Comparison of ENCODE assay signal across 13 mouse cellular contexts in the genomic region with DNA sequence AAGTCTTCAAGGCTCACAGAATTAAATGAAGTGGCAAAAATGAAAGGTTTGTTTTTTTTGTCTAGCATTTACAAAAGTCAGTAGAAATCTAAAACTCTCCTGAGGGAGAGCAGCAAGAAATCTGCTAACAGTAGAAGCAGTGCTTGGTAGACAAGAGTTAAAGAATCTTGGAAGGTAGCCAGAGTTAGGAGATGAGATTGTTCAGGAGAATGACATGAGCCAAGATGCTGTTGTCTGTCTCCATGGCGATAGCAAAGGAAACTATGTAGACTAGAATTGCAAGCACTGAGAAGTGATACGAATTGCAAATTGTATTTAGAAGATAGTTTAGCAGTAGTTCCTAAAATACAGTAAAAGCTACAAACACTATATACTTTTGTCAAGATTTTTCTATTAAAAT. TPM values are rescaled to one million over a fixed set of nuclear protein-coding genes. Genes with fewer than 3 reads are reported as not detected.
A peak's percentile ranks its signal among the peaks of the same experiment; 100 is the strongest.
DNase-seq lines count a peak whose midpoint lies in the region; ATAC-seq and TF ChIP-seq lines count a peak whose summit lies in the region.
"Had no signal": no experiment of that assay in that cellular context is flagged by ENCODE, and none has a peak within 500 bp of the region (broad histone marks: within the 10 kb centered on the region; RNA-seq: fewer than 3 reads in every experiment).

No protein-coding gene starts in this region.

- H3K9me3 ChIP-seq in heart, embryonic 14.5 days (ENCODE audit: control insufficient read depth, low read length) = no peaks in the 10 kb centered on the region
- H3K9me3 ChIP-seq in heart, embryonic 12.5 days (replicated peaks) = no peaks in the 10 kb centered on the region
- H3K9me3 ChIP-seq in liver, embryonic 11.5 days (ENCODE audit: control insufficient read depth, low read length) = no peaks in the 10 kb centered on the region
- H3K9me3 ChIP-seq in lung, postnatal 0 days (ENCODE audit: low read length) = no peaks in the 10 kb centered on the region
- H3K9me3 ChIP-seq: stomach, embryonic 15.5 days had no signal

- no peak overlapping the region for H3K27ac ChIP-seq in heart, embryonic 14.5 days (replicated peaks in 1 of 2; ENCODE audit: control insufficient read depth in 1 of 2, insufficient read depth in 1 of 2, low read depth in 2 of 2, low read length in 2 of 2)
- H3K27ac ChIP-seq in heart, embryonic 12.5 days (ENCODE audit: poor library complexity, severe bottlenecking) = no peak overlapping the region
- no peak overlapping the region for H3K27ac ChIP-seq in liver, adult 2 months (replicated peaks; ENCODE audit: insufficient read depth, low read depth, low read length)
- H3K27ac ChIP-seq in liver, embryonic 11.5 days (ENCODE audit: low read depth, low read length) = no peak overlapping the region
- no peak overlapping the region for H3K27ac ChIP-seq in lung, postnatal 0 days (ENCODE audit: low read length)
- H3K27ac ChIP-seq: stomach, embryonic 15.5 days had no signal

- TF ChIP-seq POLR2A in liver, adult 2 months (IDR thresholded peaks at IDR 0.05; ENCODE audit: extremely low read depth, insufficient read depth, low read length) = no peak

- 2% methylated on average over 2 of the region's 2 CpGs for WGBS in heart, embryonic 14.5 days
- WGBS in heart, embryonic 12.5 days = 22% methylated on average over 2 of the region's 2 CpGs
- 5% methylated on average over 2 of the region's 2 CpGs for WGBS in liver, adult 2 months
- 82% methylated on average over 2 of the region's 2 CpGs for WGBS in liver, embryonic 11.5 days
- 3% methylated on average over 2 of the region's 2 CpGs for WGBS in lung, postnatal 0 days

- ATAC-seq in heart, embryonic 14.5 days (ENCODE audit: insufficient number of reproducible peaks, insufficient read depth, low FRiP score, low read depth) = no peak
- ATAC-seq in heart, embryonic 12.5 days (ENCODE audit: insufficient number of reproducible peaks, low FRiP score) = no peak
- no peak for ATAC-seq in liver, embryonic 11.5 days (replicated peaks; ENCODE audit: low FRiP score)
- no peak for ATAC-seq in lung, postnatal 0 days

- H3K79me2 ChIP-seq in liver, adult 2 months (ENCODE audit: control insufficient read depth, insufficient read depth, low read length) = peaks cover 10% of the 10 kb centered on the region; the same call in 1 of the 2 replicates

- no peaks in the 10 kb centered on the region for H3K27me3 ChIP-seq in heart, embryonic 14.5 days (ENCODE audit: control insufficient read depth, insufficient read depth, low read length)
- no peaks in the 10 kb centered on the region for H3K27me3 ChIP-seq in heart, embryonic 12.5 days (replicated peaks)
- no peaks in the 10 kb centered on the region for H3K27me3 ChIP-seq in liver, adult 2 months (ENCODE audit: control insufficient read depth, insufficient read depth, low read length)
- no peaks in the 10 kb centered on the region for H3K27me3 ChIP-seq in liver, embryonic 11.5 days (replicated peaks; ENCODE audit: control insufficient read depth, insufficient read depth, low read length)
- no peaks in the 10 kb centered on the region for H3K27me3 ChIP-seq in lung, postnatal 0 days (replicated peaks; ENCODE audit: insufficient read depth, low read length)
- H3K27me3 ChIP-seq: stomach, embryonic 15.5 days had no signal

- H3K9ac ChIP-seq in heart, embryonic 14.5 days (ENCODE audit: low read length) = peak overlapping the region; percentile 16; the same call in 1 of the 2 replicates
- H3K9ac ChIP-seq in heart, embryonic 12.5 days = no peak overlapping the region
- H3K9ac ChIP-seq in liver, adult 2 months (ENCODE audit: low read depth, low read length) = no peak overlapping the region
- no peak overlapping the region for H3K9ac ChIP-seq in liver, embryonic 11.5 days (ENCODE audit: low read depth, low read length)
- H3K9ac ChIP-seq in lung, postnatal 0 days (replicated peaks; ENCODE audit: low read depth) = no peak overlapping the region
- H3K9ac ChIP-seq: stomach, embryonic 15.5 days had no signal

- no peak for TF ChIP-seq CTCF in liver, adult 2 months (IDR thresholded peaks at IDR 0.05; ENCODE audit: low read depth, low read length)
- no peak for TF ChIP-seq CTCF in lung, postnatal 0 days (IDR thresholded peaks at IDR 0.05)

- H3K4me1 ChIP-seq in heart, embryonic 14.5 days (ENCODE audit: control insufficient read depth in 2 of 2, insufficient read depth in 2 of 2, low read length in 2 of 2) = peaks cover 0 to 26% of the 10 kb centered on the region in 2 experiments
- H3K4me1 ChIP-seq in heart, embryonic 12.5 days (replicated peaks) = peaks cover 23% of the 10 kb centered on the region
- peaks cover 3% of the 10 kb centered on the region for H3K4me1 ChIP-seq in liver, adult 2 months (ENCODE audit: control insufficient read depth, insufficient read depth, low read length)
- peaks cover 15% of the 10 kb centered on the region for H3K4me1 ChIP-seq in liver, embryonic 11.5 days (replicated peaks; ENCODE audit: control insufficient read depth, insufficient read depth, low read length)
- H3K4me1 ChIP-seq in lung, postnatal 0 days (ENCODE audit: insufficient read depth, low read depth, low read length) = peaks cover 4% of the 10 kb centered on the region; the same call in 1 of the 2 replicates

- DNase-seq in adrenal gland, adult 2 months = peak; percentile 9
- DNase-seq in adrenal gland, postnatal 10 days = no peak
- DNase-seq in liver, adult 2 months (ENCODE audit: extremely low read depth, low read depth, low spot score) = peak; percentile 82
- DNase-seq in liver, embryonic 11.5 days (ENCODE audit: low spot score) = no peak
- DNase-seq in lung, postnatal 0 days (ENCODE audit: low spot score) = peak; percentile 94
- DNase-seq in cerebellum, postnatal 36 days = no peak

- no peak overlapping the region for H3K4me3 ChIP-seq in heart, embryonic 14.5 days (ENCODE audit: control insufficient read depth in 1 of 2, insufficient read depth in 1 of 2, low read depth in 1 of 2, low read length in 2 of 2)
- no peak overlapping the region for H3K4me3 ChIP-seq in heart, embryonic 12.5 days
- no peak overlapping the region for H3K4me3 ChIP-seq in liver, adult 2 months (ENCODE audit: insufficient read depth, low read depth, low read length)
- H3K4me3 ChIP-seq in liver, embryonic 11.5 days (ENCODE audit: low read depth, low read length) = no peak overlapping the region
- H3K4me3 ChIP-seq in lung, postnatal 0 days (ENCODE audit: low read depth, low read length) = no peak overlapping the region
- H3K4me3 ChIP-seq: stomach, embryonic 15.5 days had no signal

- peak overlapping the region; percentile 29; the same call in 1 of the 2 replicates for H3K4me2 ChIP-seq in heart, embryonic 14.5 days (ENCODE audit: low read length)
- H3K4me2 ChIP-seq in heart, embryonic 12.5 days = no peak overlapping the region
- no peak overlapping the region for H3K4me2 ChIP-seq in liver, embryonic 11.5 days
- no peak overlapping the region for H3K4me2 ChIP-seq in lung, postnatal 0 days (replicated peaks; ENCODE audit: low read depth, low read length)
- H3K4me2 ChIP-seq: stomach, embryonic 15.5 days had no signal

- H3K36me3 ChIP-seq in heart, embryonic 14.5 days (ENCODE audit: control insufficient read depth, insufficient read depth, low read length) = peaks cover 47% of the 10 kb centered on the region
- peaks cover 26% of the 10 kb centered on the region for H3K36me3 ChIP-seq in heart, embryonic 12.5 days
- peaks cover 19% of the 10 kb centered on the region for H3K36me3 ChIP-seq in liver, adult 2 months (ENCODE audit: control insufficient read depth, insufficient read depth, low read length)
- H3K36me3 ChIP-seq in liver, embryonic 11.5 days (ENCODE audit: control insufficient read depth, insufficient read depth, low read length) = no peaks in the 10 kb centered on the region; the same call in 1 of the 2 replicates
- H3K36me3 ChIP-seq in lung, postnatal 0 days (ENCODE audit: insufficient read depth, low read length) = 0 out of 2 replicates have a peak, but pooled peaks cover 3% of the 10 kb centered on the region

- TF ChIP-seq EP300 in lung, postnatal 0 days (IDR thresholded peaks at IDR 0.05) = no peak

RNA-seq across cellular contexts. Expression of a gene that starts 3.6 kb away (rescaled TPM):
- 10 to 100 TPM; 24.2 to 35.3 TPM for total RNA-seq in adrenal gland, adult 2 months (2021)
- polyA plus RNA-seq in adrenal gland, adult 2 months (2012; rRNA removed) = 13.5 and 15.7 TPM in 2 replicates
- 10 to 100 TPM; 30.5 to 34.7 TPM for total RNA-seq in adrenal gland, postnatal 10 days (2021)
- 19.0 and 21.2 TPM in 2 replicates for polyA plus RNA-seq in heart, embryonic 14.5 days (2014; fragmentation: Nextera tagmentation; extraction: Ambion mirVana)
- polyA plus RNA-seq in heart, embryonic 12.5 days (2016; fragmentation: Nextera tagmentation; extraction: Ambion mirVana) = 21.3 and 22.2 TPM in 2 replicates
- total RNA-seq in liver, adult 2 months (2014; rRNA removed) = 2.8 and 4.4 TPM in 2 replicates
- 7.9 and 8.1 TPM in 2 replicates for polyA plus RNA-seq in liver, adult 2 months (2012; rRNA removed)
- 21.7 and 24.3 TPM in 2 replicates for polyA plus RNA-seq in liver, embryonic 11.5 days (2014; fragmentation: Nextera tagmentation; extraction: Ambion mirVana)
- 9.2 and 9.4 TPM in 2 replicates for polyA plus RNA-seq in lung, postnatal 0 days (2015; fragmentation: Nextera tagmentation; extraction: Ambion mirVana)

RNA-seq across cellular contexts. Expression of a gene that starts 29.4 kb away (rescaled TPM):
- not detected for total RNA-seq in adrenal gland, adult 2 months (2021)
- polyA plus RNA-seq in adrenal gland, adult 2 months (2012; rRNA removed) = not detected in 2 replicates
- total RNA-seq in adrenal gland, postnatal 10 days (2021) = not detected
- polyA plus RNA-seq in heart, embryonic 14.5 days (2014; fragmentation: Nextera tagmentation; extraction: Ambion mirVana) = 0.07 and 0.27 TPM in 2 replicates
- not detected in 2 replicates for polyA plus RNA-seq in heart, embryonic 12.5 days (2016; fragmentation: Nextera tagmentation; extraction: Ambion mirVana)
- not detected in 2 replicates for total RNA-seq in liver, adult 2 months (2014; rRNA removed)
- polyA plus RNA-seq in liver, adult 2 months (2012; rRNA removed) = not detected in 2 replicates
- 0.14 TPM in 1 of 2 replicates, not detected in the other for polyA plus RNA-seq in liver, embryonic 11.5 days (2014; fragmentation: Nextera tagmentation; extraction: Ambion mirVana)
- polyA plus RNA-seq in lung, postnatal 0 days (2015; fragmentation: Nextera tagmentation; extraction: Ambion mirVana) = 0.12 and 0.15 TPM in 2 replicates
- total RNA-seq: left cerebral cortex, adult 18-20 months; monocyte, adult 5-6 weeks had no signal
- polyA plus RNA-seq: cortical plate, adult 2 months; liver, embryonic 16.5 days had no signal

RNA-seq across cellular contexts. Expression of a gene that starts 40.9 kb away (rescaled TPM):
- not detected for total RNA-seq in adrenal gland, adult 2 months (2021)
- not detected in 2 replicates for polyA plus RNA-seq in adrenal gland, adult 2 months (2012; rRNA removed)
- not detected for total RNA-seq in adrenal gland, postnatal 10 days (2021)
- polyA plus RNA-seq in heart, embryonic 14.5 days (2014; fragmentation: Nextera tagmentation; extraction: Ambion mirVana) = not detected in 2 replicates
- not detected in 2 replicates for polyA plus RNA-seq in heart, embryonic 12.5 days (2016; fragmentation: Nextera tagmentation; extraction: Ambion mirVana)
- not detected in 2 replicates for total RNA-seq in liver, adult 2 months (2014; rRNA removed)
- polyA plus RNA-seq in liver, adult 2 months (2012; rRNA removed) = not detected in 2 replicates
- not detected in 2 replicates for polyA plus RNA-seq in liver, embryonic 11.5 days (2014; fragmentation: Nextera tagmentation; extraction: Ambion mirVana)
- polyA plus RNA-seq in lung, postnatal 0 days (2015; fragmentation: Nextera tagmentation; extraction: Ambion mirVana) = not detected in 2 replicates
- total RNA-seq: left cerebral cortex, adult 18-20 months; monocyte, adult 5-6 weeks had no signal
- polyA plus RNA-seq: liver, embryonic 16.5 days; stomach, embryonic 15.5 days had no signal

RNA-seq across cellular contexts. Expression of a gene that starts 49.9 kb away (rescaled TPM):
- total RNA-seq in adrenal gland, adult 2 months (2021) = 10 to 100 TPM; 80.8 to 86.7 TPM
- 9.6 and 14.0 TPM in 2 replicates for polyA plus RNA-seq in adrenal gland, adult 2 months (2012; rRNA removed)
- 10 to 100 TPM; 60.8 to 65.6 TPM for total RNA-seq in adrenal gland, postnatal 10 days (2021)
- 10.8 and 11.4 TPM in 2 replicates for polyA plus RNA-seq in heart, embryonic 14.5 days (2014; fragmentation: Nextera tagmentation; extraction: Ambion mirVana)
- polyA plus RNA-seq in heart, embryonic 12.5 days (2016; fragmentation: Nextera tagmentation; extraction: Ambion mirVana) = 6.3 and 7.6 TPM in 2 replicates
- total RNA-seq in liver, adult 2 months (2014; rRNA removed) = 22.8 and 27.9 TPM in 2 replicates
- 13.4 and 14.1 TPM in 2 replicates for polyA plus RNA-seq in liver, adult 2 months (2012; rRNA removed)
- polyA plus RNA-seq in liver, embryonic 11.5 days (2014; fragmentation: Nextera tagmentation; extraction: Ambion mirVana) = 5.2 and 6.8 TPM in 2 replicates
- polyA plus RNA-seq in lung, postnatal 0 days (2015; fragmentation: Nextera tagmentation; extraction: Ambion mirVana) = 4.6 and 5.2 TPM in 2 replicates

RNA-seq across cellular contexts. Expression of a gene that starts 54.9 kb away (rescaled TPM):
- total RNA-seq in adrenal gland, adult 2 months (2021) = not detected
- polyA plus RNA-seq in adrenal gland, adult 2 months (2012; rRNA removed) = not detected in 2 replicates
- total RNA-seq in adrenal gland, postnatal 10 days (2021) = not detected
- polyA plus RNA-seq in heart, embryonic 14.5 days (2014; fragmentation: Nextera tagmentation; extraction: Ambion mirVana) = not detected in 2 replicates
- polyA plus RNA-seq in heart, embryonic 12.5 days (2016; fragmentation: Nextera tagmentation; extraction: Ambion mirVana) = not detected in 2 replicates
- not detected in 2 replicates for total RNA-seq in liver, adult 2 months (2014; rRNA removed)
- polyA plus RNA-seq in liver, adult 2 months (2012; rRNA removed) = not detected in 2 replicates
- not detected in 2 replicates for polyA plus RNA-seq in liver, embryonic 11.5 days (2014; fragmentation: Nextera tagmentation; extraction: Ambion mirVana)
- not detected in 2 replicates for polyA plus RNA-seq in lung, postnatal 0 days (2015; fragmentation: Nextera tagmentation; extraction: Ambion mirVana)
- total RNA-seq: left cerebral cortex, adult 18-20 months; monocyte, adult 5-6 weeks had no signal
- polyA plus RNA-seq: cortical plate, adult 2 months; liver, embryonic 16.5 days; stomach, embryonic 15.5 days had no signal

Comparison
In these comparisons a context has a peak if more than half of its experiments do, and no peak if none do; other contexts are left out.
1. DNase-seq: peak in adrenal gland, adult 2 months (single experiment), liver, adult 2 months (single experiment) and lung, postnatal 0 days (single experiment); none in adrenal gland, postnatal 10 days (single experiment), liver, embryonic 11.5 days (single experiment) and cerebellum, postnatal 36 days (0 of 2).